Mouse (Mus musculus) olfactory bulb, adult 2 months (tissue): ENCODE results near the gene Rhox9. TPM values are rescaled to one million over a fixed set of nuclear protein-coding genes. Genes with fewer than 3 reads are reported as not detected.
"Not testable (repeated sequence)": the region's sequence is repeated elsewhere in the genome, so short reads cannot be mapped to it uniquely, and the experiment has no call there.

Experiments used
- H3K27ac ChIP-seq: fragments of 200-500 bp; 2 replicates; pipeline ENCODE4 v1.5.1; 2012; ENCODE audit warnings: low read depth, low read length; ENCODE audit not compliant: insufficient read depth
- H3K4me1 ChIP-seq: fragments of 200-500 bp; 2 replicates; pipeline ENCODE4 v1.6.1; 2012; ENCODE audit warnings: low read length; ENCODE audit not compliant: control insufficient read depth, insufficient read depth
- H3K4me3 ChIP-seq: fragments of 200-500 bp; 2 replicates; pipeline ENCODE4 v1.5.1; 2012; ENCODE audit warnings: mild to moderate bottlenecking, low read depth, low read length, moderate library complexity; ENCODE audit not compliant: insufficient read depth
- CTCF ChIP-seq: fragments of 200-500 bp; IDR thresholded peaks from 2 replicates; pipeline ENCODE4 v1.5.1; 2012; ENCODE audit warnings: low read depth, mild to moderate bottlenecking, low read length, moderate library complexity; ENCODE audit not compliant: insufficient read depth
- POLR2A ChIP-seq: fragments of 200-500 bp; IDR thresholded peaks from 2 replicates; pipeline ENCODE4 v1.6.1; 2012; ENCODE audit warnings: mild to moderate bottlenecking, low read depth, low read length, moderate library complexity; ENCODE audit not compliant: insufficient read depth
- WGBS: fragments of 180-500 bp; shearing (Covaris S2); methylation state at CpG from one replicate; pipeline ENCODE4 v1.1.7; 2018; 5-methylcytosine and 5-hydroxymethylcytosine counted together
- polyA plus RNA-seq: library from polyadenylated mRNA; stranded (reverse); fragments of >200 nt; gene quantifications from 2 replicates; pipeline ENCODE4 v1.2.4, GENCODE M21; 2012; ENCODE audit warnings: low replicate concordance; ENCODE audit not compliant: missing spikeins, insufficient read depth, insufficient read length

Rhox9 gene
- polyA plus RNA-seq: not detected in 2 replicates

GRCm38 (mm10) chrX:37901670-37902069 lies at the start of gene Rhox9:
Gene Rhox9 (minus strand): TSS chrX:37901770.
- 93% methylated on average over 10 of the region's 18 CpGs for WGBS
- not testable (repeated sequence) for H3K4me3 ChIP-seq, H3K27ac ChIP-seq, H3K4me1 ChIP-seq

- no peak overlapping the region for H3K27ac ChIP-seq
- TF ChIP-seq CTCF: no peak
- no peak for TF ChIP-seq POLR2A
- 74% methylated on average over 4 of the region's 4 CpGs for WGBS
- no peaks in the 10 kb centered on the region for H3K4me1 ChIP-seq
- no peak overlapping the region for H3K4me3 ChIP-seq
Observed at GRCm38 (mm10) chrX:37916311-37916710, 14.7 kb upstream of the Rhox9 start.

GRCm38 (mm10) chrX:37908581-37908980 lies 7.0 kb upstream of the Rhox9 start:
- no peak overlapping the region for H3K4me3 ChIP-seq
- no peak overlapping the region for H3K27ac ChIP-seq
- H3K4me1 ChIP-seq: no peaks in the 10 kb centered on the region
- no peak for TF ChIP-seq CTCF
- WGBS: 53% methylated on average over 7 of the region's 7 CpGs

- H3K27ac ChIP-seq: no peak overlapping the region
- WGBS: 67% methylated on average over 5 of the region's 5 CpGs
- TF ChIP-seq POLR2A: no peak
- TF ChIP-seq CTCF: no peak
- H3K4me1 ChIP-seq: no peaks in the 10 kb centered on the region
- H3K4me3 ChIP-seq: no peak overlapping the region
Observed at GRCm38 (mm10) chrX:37903727-37904126, 2.2 kb upstream of the Rhox9 start.

- WGBS: 79% methylated on average over 9 of the region's 9 CpGs
- H3K4me1 ChIP-seq, H3K4me3 ChIP-seq, H3K27ac ChIP-seq: not testable (repeated sequence)
Observed at GRCm38 (mm10) chrX:37897132-37897531, 4.4 kb downstream of the Rhox9 start, which contains the start of gene Rhox7b. Gene Rhox7b (minus strand): TSS chrX:37897232.

GRCm38 (mm10) chrX:37878844-37879243 lies 22.7 kb downstream of the Rhox9 start, which contains the start of gene Rhox8:
Gene Rhox8 (minus strand): TSS chrX:37878944.
- TF ChIP-seq POLR2A (no peak), CTCF (no peak)
- Histone ChIP-seq H3K4me3 (no peak within 1 kb of the TSS), H3K27ac (no peak within 1 kb of the TSS), H3K4me1 (no peaks in the 10 kb centered on the region)
- 79% methylated on average over 4 of the region's 4 CpGs for WGBS

GRCm38 (mm10) chrX:37871641-37872040 lies 29.9 kb downstream of the Rhox9 start:
- TF ChIP-seq CTCF (no peak), POLR2A (no peak)
- WGBS: 92% methylated on average over 2 of the region's 2 CpGs
- H3K4me3 ChIP-seq: no peak overlapping the region
- no peak overlapping the region for H3K27ac ChIP-seq
- H3K4me1 ChIP-seq: no peaks in the 10 kb centered on the region

Other genes with a start within 250 kb of the Rhox9 start
- gene Rhox3h, start 233.0 kb downstream of the Rhox9 start, polyA plus RNA-seq: not detected in 2 replicates
- gene Rhox2h, start 228.5 kb downstream of the Rhox9 start, polyA plus RNA-seq: not detected in 2 replicates
- gene Rhox5, start 96.9 kb downstream of the Rhox9 start, polyA plus RNA-seq: not detected in 2 replicates
- gene Rhox6, start 74.9 kb downstream of the Rhox9 start, polyA plus RNA-seq: not detected in 2 replicates
- gene Rhox7a, start 70.1 kb downstream of the Rhox9 start, polyA plus RNA-seq: not detected in 2 replicates
- not detected in 2 replicates for gene Rhox8, start 22.8 kb downstream of the Rhox9 start, polyA plus RNA-seq
- gene Rhox7b, start 4.5 kb downstream of the Rhox9 start, polyA plus RNA-seq: not detected in 2 replicates
- not detected in 2 replicates for gene Btg1-ps1, start 117.0 kb upstream of the Rhox9 start, polyA plus RNA-seq
- gene Btg1-ps2, start 141.3 kb upstream of the Rhox9 start, polyA plus RNA-seq: not detected in 2 replicates
- not detected in 2 replicates for gene Rhox10, start 164.7 kb upstream of the Rhox9 start, polyA plus RNA-seq
- gene Rhox11, start 183.4 kb upstream of the Rhox9 start, polyA plus RNA-seq: not detected in 2 replicates
- not detected in 2 replicates for gene Rhox12, start 209.1 kb upstream of the Rhox9 start, polyA plus RNA-seq
- not detected in 2 replicates for gene Rhox13, start 219.4 kb upstream of the Rhox9 start, polyA plus RNA-seq